Mouse (Mus musculus): ENCODE measurements around the gene Kpna6.

Kpna6 gene

GRCm38 (mm10) chr4:129618786-129619691 lies 53.5 kb downstream of the Kpna6 start, which contains the start of gene Iqcc:
TSS of gene Iqcc (minus strand) at chr4:129619099.
- in situ Hi-C loops (cut with MboI, MseI): loop anchor here (10.0 kb wide), 1 partner anchor 274 kb away; no protein-coding TSS in a partner anchor

GRCm38 (mm10) chr4:129618031-129618430 lies 54.5 kb downstream of the Kpna6 start:
- in situ Hi-C loops (cut with MboI, MseI): loop anchor here (10.0 kb wide), 1 partner anchor 273 kb away; no protein-coding TSS in a partner anchor

GRCm38 (mm10) chr4:129617121-129617641 lies 55.4 kb downstream of the Kpna6 start:
- in situ Hi-C loops (cut with MboI, MseI): loop anchor here (10.0 kb wide), 1 partner anchor 272 kb away; no protein-coding TSS in a partner anchor

DNA sequence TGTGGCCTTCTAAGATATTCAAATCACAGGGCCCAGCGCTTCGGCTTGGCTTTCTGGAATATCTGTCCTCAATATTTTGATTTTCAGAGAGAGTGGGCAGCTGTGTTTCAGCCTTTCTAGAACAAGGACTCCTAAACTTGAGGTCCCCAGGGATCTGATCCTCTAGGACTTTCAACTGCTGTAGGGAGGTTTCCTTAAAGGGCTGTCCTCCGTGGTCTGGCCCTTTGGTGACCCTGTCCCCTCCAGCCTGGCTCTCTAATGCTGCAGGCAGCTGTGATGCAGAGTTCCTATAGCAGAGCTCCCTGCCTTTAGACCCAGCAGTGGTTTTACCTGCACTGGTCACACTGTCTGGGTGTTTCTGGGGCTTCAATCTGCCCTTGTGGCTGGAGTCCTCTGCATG lies 55.9 kb downstream of the Kpna6 start:
- in situ Hi-C loops (cut with MboI, MseI): loop anchor here (10.0 kb wide), 1 partner anchor 272 kb away; no protein-coding TSS in a partner anchor

DNA sequence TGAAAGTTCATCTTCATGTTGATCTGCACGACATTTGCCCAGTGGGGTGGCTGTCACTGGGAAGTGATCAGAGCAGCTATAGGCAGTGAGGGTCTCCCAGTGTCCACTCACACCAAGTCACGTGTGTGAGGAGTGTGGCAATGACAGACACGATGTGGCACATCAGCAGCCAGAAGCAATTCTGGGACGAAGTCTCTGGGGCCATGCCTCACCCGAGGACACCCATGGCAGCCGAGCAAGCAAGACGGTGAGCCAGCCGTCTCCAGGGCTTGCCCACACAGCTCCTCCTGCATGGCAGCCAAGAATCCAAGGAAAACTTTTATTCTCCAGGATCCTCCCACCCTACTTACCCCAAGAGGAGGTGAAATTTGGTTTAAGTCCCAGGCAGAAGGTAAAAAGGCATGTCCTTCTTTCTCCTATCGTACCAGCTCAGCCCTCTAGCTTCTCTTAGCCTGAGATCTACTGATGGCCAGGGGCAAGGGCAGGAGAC lies 56.7 kb downstream of the Kpna6 start:
- in situ Hi-C loops (cut with MboI, MseI): loop anchor here (10.0 kb wide), 1 partner anchor 271 kb away; no protein-coding TSS in a partner anchor

- in situ Hi-C loops (cut with MboI, MseI): loop anchor here (10.0 kb wide), 1 partner anchor 269 kb away; no protein-coding TSS in a partner anchor
These were observed 58.5 kb downstream of the Kpna6 start, which contains the start of gene Dcdc2b for GRCm38 (mm10) chr4:129614093-129614492. TSS of gene Dcdc2b (minus strand) at chr4:129614257.

GRCm38 (mm10) chr4:129610472-129610871 lies 62.1 kb downstream of the Kpna6 start:
- in situ Hi-C loops (cut with MboI, MseI): loop anchor here (10.0 kb wide), 1 partner anchor 266 kb away; no protein-coding TSS in a partner anchor

DNA sequence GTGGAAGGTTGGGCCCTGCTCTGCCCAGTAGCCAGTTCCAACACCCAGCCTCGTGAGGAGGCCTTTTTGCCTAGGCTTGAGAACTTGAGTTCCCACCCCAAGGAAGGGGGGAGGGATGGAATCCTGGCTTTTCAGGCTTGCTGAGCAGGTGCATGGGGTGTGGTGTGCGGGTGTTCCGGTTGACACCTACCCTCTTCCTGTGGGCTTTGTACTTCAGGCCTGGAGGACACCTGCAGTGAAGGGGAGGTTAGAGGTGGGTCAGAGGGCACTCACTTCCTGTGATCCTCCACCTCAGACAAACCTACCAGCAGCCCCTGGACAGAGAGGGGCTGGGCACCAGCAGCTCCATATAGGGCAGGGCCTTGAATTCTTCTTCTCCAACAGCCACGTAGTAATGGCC lies 62.5 kb downstream of the Kpna6 start:
- in situ Hi-C loops (cut with MboI, MseI): loop anchor here (10.0 kb wide), 1 partner anchor 265 kb away; no protein-coding TSS in a partner anchor

DNA sequence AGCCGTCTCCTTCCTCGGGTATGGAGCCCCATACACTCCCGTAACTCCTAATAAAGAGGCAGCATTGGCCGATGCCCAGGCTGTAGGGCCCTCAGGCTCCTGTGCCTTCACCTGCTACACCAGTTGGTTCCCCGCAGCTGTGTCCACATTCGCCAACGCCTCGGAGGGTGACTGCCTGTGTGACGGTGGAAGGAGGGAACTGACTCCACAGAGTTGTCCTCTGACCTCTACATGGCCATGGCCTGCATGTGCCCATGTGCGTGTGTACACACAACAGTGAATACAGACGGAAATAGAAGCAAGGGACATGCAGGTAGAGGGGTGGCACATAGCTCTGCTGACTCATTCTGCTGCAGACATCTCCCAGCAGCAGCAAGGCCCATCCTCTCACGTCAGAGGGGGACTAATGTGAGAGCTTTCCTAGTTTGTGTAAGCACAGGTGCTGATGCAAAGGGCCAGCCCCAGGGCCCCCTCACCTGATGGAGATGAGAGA lies 63.4 kb downstream of the Kpna6 start:
- in situ Hi-C loops (cut with MboI, MseI): no loop called here

GRCm38 (mm10) chr4:129608426-129609025 lies 64.0 kb downstream of the Kpna6 start:
- in situ Hi-C loops (cut with MboI, MseI): no loop called here

DNA sequence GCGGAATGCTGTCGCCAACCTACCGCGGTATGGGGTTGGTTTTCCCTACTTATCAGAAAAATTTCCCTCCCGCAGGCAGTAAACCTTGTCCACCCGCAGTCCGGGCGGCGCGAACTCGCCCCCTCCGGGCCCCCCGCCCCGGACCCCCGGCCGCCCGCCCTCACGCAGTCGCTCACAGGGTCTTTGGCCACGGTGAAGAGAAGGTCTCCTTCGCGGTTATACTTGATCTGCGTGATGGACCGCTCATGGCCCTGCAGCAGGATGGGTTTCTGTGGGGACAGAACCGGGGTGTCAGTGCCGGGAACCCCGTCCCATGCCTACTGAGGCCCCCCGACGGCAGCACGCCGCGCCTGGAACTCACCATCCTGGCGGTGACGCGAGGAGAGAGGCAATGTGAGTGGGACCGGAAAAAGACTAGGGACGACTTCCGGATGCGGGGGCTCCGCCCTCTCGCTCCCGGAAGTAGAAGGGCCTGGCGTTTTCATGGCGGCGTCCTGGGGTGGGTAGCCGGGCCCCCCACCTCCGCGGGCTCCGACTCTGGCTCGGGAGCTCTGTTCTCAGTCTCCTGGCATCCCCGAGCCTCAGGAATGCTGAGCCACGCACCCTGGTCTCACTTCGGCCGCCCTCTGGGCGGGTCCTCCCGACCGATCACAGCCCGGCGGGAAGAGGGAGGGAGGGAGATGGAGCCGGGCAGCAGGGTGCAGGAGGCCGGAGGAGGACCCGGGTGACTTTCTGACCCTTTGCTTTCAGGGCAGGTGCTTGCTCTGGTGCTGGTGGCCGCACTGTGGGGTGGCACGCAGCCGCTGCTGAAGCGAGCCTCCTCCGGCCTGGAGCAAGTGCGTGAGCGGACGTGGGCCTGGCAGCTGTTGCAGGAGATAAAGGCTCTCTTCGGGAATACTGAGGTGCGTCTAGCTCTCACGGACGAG lies 72.1 kb downstream of the Kpna6 start, which contains the start of the genes Eif3i and Tmem234:
TSS of gene Eif3i (minus strand) at position 416 of the 926 bp plus-strand sequence.
TSS of gene Tmem234 (plus strand) at position 436 of the 926 bp plus-strand sequence.
- in situ Hi-C loops (cut with MboI, MseI): loop anchor here (5.0 kb wide), 1 partner anchor 43 kb away; no protein-coding TSS in a partner anchor

Data from regulatory T cell (primary cell).